Mouse (Mus musculus) layer of hippocampus, adult 2 months (tissue): ENCODE measurements around the gene Ap1m2. TPM values are rescaled to one million over a fixed set of nuclear protein-coding genes. Genes with fewer than 3 reads are reported as not detected.

Experiments used
- DNase-seq, 2 experiments: peaks; one replicate each; pipeline ENCODE4 v3.0.0; 2022; ENCODE audit warnings: low spot score in 2 of 2
- H3K27ac ChIP-seq: fragments of 200-600 bp; 2 replicates; pipeline ENCODE4 v1.8.1; 2022
- H3K4me3 ChIP-seq: fragments of 200-600 bp; 2 replicates; pipeline ENCODE4 v1.8.1; 2022; ENCODE audit warnings: mild to moderate bottlenecking
- CTCF ChIP-seq: fragments of 200-600 bp; conservative IDR thresholded peaks from 2 replicates; pipeline ENCODE4 v1.8.1; 2022; ENCODE audit warnings: antibody characterized with exemption, mild to moderate bottlenecking, moderate library complexity
- total RNA-seq, 2 experiments: library from RNA; stranded (reverse); gene quantifications; 2 replicates each; pipeline ENCODE4 v1.2.3; 2021

Ap1m2 gene
- total RNA-seq, 2 experiments from 2014 or later: 0.41 to 0.76 TPM

DNA sequence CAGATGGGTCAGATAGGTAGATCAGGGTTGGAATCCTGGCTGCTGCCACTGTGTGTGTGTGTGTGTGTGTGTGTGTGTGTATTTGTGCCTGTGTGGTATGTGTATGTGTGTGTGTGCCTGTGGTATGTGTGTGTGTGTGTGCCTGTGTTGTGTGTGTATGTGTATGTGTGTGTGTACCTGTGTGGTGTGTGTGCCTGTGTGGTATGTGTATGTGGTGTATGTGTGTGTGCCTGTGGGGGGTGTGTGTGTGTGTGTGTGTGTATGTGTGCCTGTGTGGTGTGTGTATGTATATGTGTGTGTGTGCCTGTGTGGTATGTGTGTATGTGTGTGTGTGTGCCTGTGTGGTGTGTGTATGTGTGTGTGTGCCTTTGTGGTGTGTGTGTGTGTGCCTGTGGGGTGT, 57.4 kb downstream of the Ap1m2 start:
- Histone ChIP-seq H3K4me3 (no peak overlapping the region), H3K27ac (no peak overlapping the region)
- DNase-seq: no peak
- TF ChIP-seq CTCF: no peak

DNA sequence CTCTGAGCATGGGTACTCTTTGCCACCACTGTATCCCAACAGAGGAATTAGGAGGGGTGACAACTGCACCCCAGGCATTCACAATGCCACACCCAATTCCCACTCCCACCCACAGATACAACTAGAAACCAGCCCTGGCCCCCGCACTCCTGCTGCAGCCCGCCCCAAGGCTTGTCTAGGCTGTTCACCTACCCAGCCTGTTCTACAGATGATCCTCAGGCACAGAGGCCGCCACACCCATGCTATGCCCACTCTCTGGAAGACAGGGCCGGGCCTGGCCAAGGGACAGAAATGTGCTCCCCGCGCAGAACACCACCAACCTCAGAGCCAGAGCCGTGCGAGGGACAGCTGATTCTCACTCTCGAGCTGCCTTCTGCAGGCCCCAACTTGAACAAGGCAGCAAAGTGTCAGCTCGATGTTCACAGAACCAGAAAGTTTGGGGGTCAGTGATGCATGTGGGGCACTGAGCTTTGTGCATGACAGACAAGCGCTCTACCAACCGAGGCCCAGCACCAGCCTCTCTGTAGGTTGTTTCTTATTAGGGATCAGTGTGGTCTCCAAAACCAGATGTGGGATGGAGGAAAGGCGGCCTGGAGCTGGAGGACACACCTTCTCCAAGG, 60.9 kb downstream of the Ap1m2 start:
- H3K4me3 ChIP-seq: no peak overlapping the region
- H3K27ac ChIP-seq: no peak overlapping the region
- no peak for DNase-seq
- TF ChIP-seq CTCF: no peak

DNA sequence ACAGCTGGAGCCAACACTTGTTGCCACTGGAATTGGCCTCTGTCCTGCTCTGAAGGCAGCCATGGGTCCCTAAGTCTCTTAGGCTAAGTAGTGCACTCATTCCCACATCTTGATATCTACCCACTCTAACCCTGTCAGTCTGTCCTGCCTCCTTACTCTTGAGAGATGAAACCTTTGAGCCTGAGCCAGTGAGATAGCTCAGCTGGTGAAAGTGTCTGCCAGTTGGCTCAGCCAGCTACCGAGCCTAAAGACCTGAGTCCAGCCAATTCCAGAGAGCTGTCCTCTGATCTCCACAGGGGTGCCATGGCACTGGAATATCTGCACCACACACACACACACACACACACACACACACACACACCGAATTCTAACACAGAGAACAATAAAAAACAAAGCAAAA, 61.6 kb downstream of the Ap1m2 start:
- peak overlapping the region; percentile 28; the same call in 1 of the 2 replicates for H3K27ac ChIP-seq

DNA sequence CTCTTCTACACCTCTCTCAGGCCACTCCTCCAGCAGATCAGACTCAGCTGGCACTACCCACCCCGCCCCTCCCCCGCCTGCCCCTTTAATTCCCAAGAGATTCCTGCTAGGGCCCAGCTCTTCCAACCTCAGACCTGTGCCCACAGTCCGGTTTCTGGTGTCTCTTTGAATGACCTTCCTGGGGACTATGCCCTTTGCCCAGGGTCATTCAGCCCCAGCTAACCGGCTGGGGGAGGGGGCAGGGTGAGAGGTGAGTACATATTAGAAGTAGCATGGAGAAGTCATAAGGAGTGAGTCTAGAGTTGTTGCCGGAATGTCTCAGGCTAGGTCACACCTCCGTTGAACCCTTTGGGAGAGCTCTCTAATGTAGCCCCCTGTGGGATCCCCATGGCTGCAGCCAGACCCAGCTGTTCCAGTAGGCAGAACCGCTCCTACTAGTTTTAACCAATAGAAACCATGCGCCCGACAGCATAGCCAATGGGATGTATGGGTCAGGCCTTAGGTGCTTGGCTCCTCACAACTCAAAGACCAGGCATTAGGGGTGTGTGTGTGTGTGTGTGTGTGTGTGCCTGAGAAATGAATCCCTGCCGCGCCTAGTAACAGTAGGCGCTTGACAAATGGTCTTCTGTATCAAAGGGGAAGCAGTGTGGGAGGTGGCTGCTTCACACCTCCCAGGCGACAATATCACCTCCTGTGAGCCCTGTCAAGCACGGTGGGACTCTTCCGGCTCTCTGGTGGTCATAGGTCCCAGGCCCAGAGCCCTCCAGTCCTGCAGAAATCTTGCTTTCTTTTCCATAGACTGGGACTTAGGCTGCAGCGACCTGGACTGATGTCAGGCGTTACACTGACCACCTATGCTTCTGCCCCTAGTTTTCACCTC, 62.3 kb downstream of the Ap1m2 start:
- no peak for DNase-seq
- TF ChIP-seq CTCF: no peak
- peak overlapping the region; percentile 82 for H3K27ac ChIP-seq
- no peak overlapping the region for H3K4me3 ChIP-seq

More for the DNA sequence above, 61.6 kb downstream of the Ap1m2 start:
- DNase-seq: no peak
- no peak for TF ChIP-seq CTCF
- no peak overlapping the region for H3K4me3 ChIP-seq

DNA sequence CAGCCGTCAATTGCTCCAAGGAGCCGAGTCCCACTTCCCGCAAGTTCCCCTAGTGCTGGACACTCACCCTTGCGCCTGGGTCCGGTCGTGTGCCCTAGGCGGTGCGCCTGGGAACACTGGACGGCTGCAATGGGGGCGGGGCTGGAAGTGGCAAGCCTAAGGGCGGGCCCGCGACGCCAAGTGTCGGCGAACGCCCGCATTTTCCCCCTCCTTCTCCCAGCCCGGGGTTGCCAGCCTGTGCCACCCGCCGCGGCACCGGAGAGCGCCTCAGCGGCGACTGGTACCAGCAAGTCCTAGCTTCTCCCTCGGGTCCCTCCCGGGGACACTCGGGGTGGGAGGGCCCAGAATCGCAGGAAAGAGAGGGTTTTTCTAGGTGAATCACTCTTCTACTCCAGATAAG, 63.8 kb downstream of the Ap1m2 start, which contains the start of gene S1pr5:
S1pr5 (minus strand) TSS at position 118 of the 400 bp plus-strand sequence.
- H3K27ac ChIP-seq: peak within 1 kb of the TSS; percentile 82
- H3K4me3 ChIP-seq: peak within 1 kb of the TSS; percentile 27; the same call in 1 of the 2 replicates
- no peak for TF ChIP-seq CTCF
- peak in 1 of 2 experiments; percentile 25 for DNase-seq

DNA sequence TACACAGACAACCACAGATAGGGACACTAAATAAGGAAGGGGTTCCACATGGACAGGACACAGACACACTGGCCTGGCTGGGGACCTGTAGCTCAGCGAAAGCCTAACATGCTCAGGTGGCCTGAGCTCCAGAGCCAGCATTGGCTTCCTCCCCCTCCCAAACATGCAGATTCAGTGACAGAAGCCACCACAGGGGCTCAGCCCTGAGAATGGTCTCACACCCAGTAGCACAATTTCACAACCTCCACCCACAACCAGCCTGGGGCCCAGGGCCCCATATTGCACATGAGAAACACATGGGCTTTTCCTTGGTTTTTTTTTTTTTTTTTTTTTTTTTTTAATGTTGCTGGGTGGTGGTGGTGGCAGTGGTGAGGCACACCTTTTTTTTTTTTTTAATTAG, 65.8 kb downstream of the Ap1m2 start:
- Histone ChIP-seq H3K27ac (no peak overlapping the region), H3K4me3 (no peak overlapping the region)
- TF ChIP-seq CTCF: no peak
- DNase-seq: no peak

DNA sequence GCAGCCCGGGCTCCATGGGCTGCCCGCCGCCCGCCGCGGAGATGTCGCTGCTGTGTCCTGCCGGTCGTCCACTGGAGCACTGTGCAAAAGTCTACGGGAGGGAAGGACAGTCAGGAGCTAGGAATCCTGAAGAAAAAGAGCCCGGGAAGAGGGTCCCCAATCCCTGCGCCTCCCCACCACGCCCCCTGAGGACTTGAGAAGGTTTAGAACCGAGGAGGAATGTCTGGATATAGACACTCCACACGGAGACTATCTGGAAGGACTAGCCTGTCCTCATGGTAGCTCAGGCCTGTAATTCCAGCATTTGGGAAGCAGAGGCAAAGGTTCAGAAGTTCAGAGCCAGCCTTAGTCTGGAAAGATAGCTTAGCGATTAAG, 67.0 kb downstream of the Ap1m2 start:
- H3K27ac ChIP-seq: peak overlapping the region; percentile 75; the same call in 1 of the 2 replicates
- TF ChIP-seq CTCF: no peak
- peak overlapping the region; percentile 57 for H3K4me3 ChIP-seq
- DNase-seq: no peak

DNA sequence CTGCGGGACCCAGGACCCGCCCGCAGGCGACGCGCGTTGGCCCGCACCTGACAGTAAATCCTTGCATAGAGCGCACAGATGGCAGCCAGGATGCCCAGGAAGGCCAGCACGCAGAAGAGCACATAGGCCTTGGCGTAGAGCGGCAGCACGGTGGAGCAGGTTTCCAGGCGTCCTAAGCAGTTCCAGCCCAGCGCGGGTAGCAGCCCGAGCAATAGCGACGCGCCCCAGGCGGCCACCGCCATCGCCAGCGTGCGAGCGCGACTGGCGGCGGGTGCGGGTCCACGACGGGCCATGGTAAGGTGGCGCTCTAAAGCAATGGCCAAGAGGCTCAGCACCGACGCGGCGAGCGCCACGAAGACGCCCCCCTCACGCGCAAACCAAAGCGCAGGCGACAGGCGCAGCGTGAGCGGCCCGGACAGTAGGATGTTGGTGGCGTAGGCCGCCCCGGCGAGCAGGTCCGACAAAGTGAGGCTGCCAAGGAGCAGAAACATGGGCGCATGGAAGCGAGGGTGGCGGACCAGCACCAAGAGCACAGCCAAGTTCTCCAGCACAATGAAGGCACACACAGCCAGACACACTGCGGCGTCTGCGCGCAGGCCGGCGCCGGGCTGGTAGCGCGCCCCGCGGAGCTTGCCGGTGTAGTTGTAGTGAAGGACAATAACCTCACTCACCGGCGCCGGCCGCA, 67.6 kb downstream of the Ap1m2 start:
- TF ChIP-seq CTCF: no peak
- Histone ChIP-seq H3K4me3 (peak overlapping the region; percentile 57), H3K27ac (peak overlapping the region; percentile 75)
- no peak for DNase-seq

Other genes with a start within 250 kb of the Ap1m2 start
- gene Zglp1, start 245.2 kb downstream of the Ap1m2 start, total RNA-seq: under 1 TPM in 1 of 2 experiments, not detected in 1; 0.71 TPM
- 1 to 10 TPM in 1 of 2 experiments, under 1 TPM in 1; 0.74 to 2.7 TPM for gene Gm49373, start 239.2 kb downstream of the Ap1m2 start, total RNA-seq
- gene Fdx1l, start 238.7 kb downstream of the Ap1m2 start, total RNA-seq: 10 to 100 TPM; 61.1 to 62.0 TPM
- 1 to 10 TPM; 2.9 to 3.8 TPM for gene Gm38431, start 220.3 kb downstream of the Ap1m2 start, total RNA-seq
- gene Raver1, start 220.3 kb downstream of the Ap1m2 start, total RNA-seq: 10 to 100 TPM; 34.5 to 36.5 TPM
- 10 to 100 TPM; 16.8 to 21.5 TPM for gene Tyk2, start 181.1 kb downstream of the Ap1m2 start, total RNA-seq
- gene Cdc37, start 162.4 kb downstream of the Ap1m2 start, total RNA-seq: 100 to 1,000 TPM; 144 to 150 TPM
- 10 to 100 TPM; 86.6 to 89.3 TPM for gene Pde4a, start 146.6 kb downstream of the Ap1m2 start, total RNA-seq
- 10 to 100 TPM; 56.7 to 60.6 TPM for gene Keap1, start 73.0 kb downstream of the Ap1m2 start, total RNA-seq
- 10 to 100 TPM; 10.6 to 10.9 TPM for gene S1pr5, start 63.9 kb downstream of the Ap1m2 start, total RNA-seq
- gene Atg4d, start 47.0 kb downstream of the Ap1m2 start, total RNA-seq: 10 to 100 TPM; 39.8 to 40.2 TPM
- 10 to 100 TPM; 45.1 to 46.6 TPM for gene Kri1, start 24.4 kb downstream of the Ap1m2 start, total RNA-seq
- gene Cdkn2d, start 20.9 kb downstream of the Ap1m2 start, total RNA-seq: 10 to 100 TPM; 53.7 to 54.4 TPM
- gene Slc44a2, start 8.4 kb upstream of the Ap1m2 start, total RNA-seq: 10 to 100 TPM; 50.7 to 52.6 TPM
- gene Ilf3, start 55.5 kb upstream of the Ap1m2 start, total RNA-seq: 100 to 1,000 TPM; 106 to 108 TPM
- 10 to 100 TPM; 31.2 to 46.2 TPM for gene Qtrt1, start 99.5 kb upstream of the Ap1m2 start, total RNA-seq
- 10 to 100 TPM; 58.0 to 69.6 TPM for gene Dnm2, start 112.6 kb upstream of the Ap1m2 start, total RNA-seq
- 10 to 100 TPM; 13.5 to 15.5 TPM for gene Tmed1, start 197.9 kb upstream of the Ap1m2 start, total RNA-seq
- gene AB124611, start 213.8 kb upstream of the Ap1m2 start, total RNA-seq: under 1 TPM; 0.27 to 0.44 TPM
- gene Carm1, start 234.6 kb upstream of the Ap1m2 start, total RNA-seq: 10 to 100 TPM; 75.9 to 85.6 TPM